Mouse (Mus musculus): ENCODE measurements around the gene Chrna1. TPM values are rescaled to one million over a fixed set of nuclear protein-coding genes. Genes with fewer than 3 reads are reported as not detected.

The Chrna1 gene
- polyA plus RNA-seq (2016; fragmentation: Nextera tagmentation; extraction: Ambion mirVana): 2.3 and 3.9 TPM in 2 replicates

DNA sequence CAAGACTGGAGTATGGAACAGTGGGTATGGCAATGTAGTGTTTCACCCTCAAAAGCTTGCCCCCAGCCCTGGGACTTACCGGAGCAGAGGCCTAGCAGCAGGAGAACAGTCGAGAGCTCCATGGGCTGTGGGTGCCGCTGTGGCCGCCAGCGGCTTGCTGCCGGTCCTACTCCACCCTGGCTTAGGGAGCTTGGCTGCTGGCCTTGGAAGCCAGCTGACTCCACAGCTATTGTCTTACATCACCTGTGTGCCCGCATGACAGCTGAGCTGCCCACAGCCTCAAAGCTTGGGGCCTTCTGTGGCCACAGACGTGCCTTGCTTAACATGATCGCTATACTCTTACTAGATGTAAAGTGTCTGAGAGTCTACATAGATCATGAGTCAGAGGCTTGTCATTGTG lies at the start of gene Chrna1:
Gene Chrna1, minus strand, starts transcription at position 173 of the 400 bp plus-strand sequence.
- WGBS: 92% methylated on average over 9 of the region's 9 CpGs
- peaks cover 11% of the 10 kb centered on the region for H3K4me1 ChIP-seq
- no peak within 1 kb of the TSS for H3K4me3 ChIP-seq
- no peaks in the 10 kb centered on the region for H3K36me3 ChIP-seq
- no peak for DNase-seq (ENCODE audit: low spot score)
- 0 out of 2 replicates have a peak, but pooled peaks cover 4% of the 10 kb centered on the region for H3K27me3 ChIP-seq (ENCODE audit: low read depth, poor library complexity, severe bottlenecking)
- H3K27ac ChIP-seq: peak within 1 kb of the TSS; percentile 1; the same call in 1 of the 2 replicates
- no peaks in the 10 kb centered on the region for H3K9me3 ChIP-seq (replicated peaks)

DNA sequence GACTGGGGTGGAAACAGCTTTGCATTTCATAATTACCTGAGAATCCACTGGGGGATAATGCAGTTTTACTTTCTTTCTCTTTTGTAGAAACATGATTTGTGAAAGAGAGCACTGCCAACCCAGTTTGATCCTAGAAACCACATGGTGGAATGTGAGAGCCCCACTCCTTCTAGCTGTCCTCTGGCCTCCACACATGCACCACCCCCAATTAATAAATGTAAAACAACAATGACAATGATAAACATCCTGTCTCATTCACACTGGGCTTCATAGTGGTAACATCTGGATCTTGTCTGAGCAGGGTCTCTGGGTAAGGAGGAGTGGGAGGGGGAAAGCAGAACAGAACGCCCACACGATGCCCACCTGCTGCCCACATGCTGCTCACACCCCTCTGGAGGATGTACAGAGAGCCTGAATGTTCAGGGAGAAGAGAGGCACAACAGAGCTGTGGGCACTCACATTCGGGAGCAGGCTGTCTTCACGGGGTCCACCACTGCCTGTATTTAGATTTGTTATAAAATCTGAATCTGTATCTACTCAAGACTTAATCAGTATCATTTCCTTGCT lies 38.4 kb upstream of the Chrna1 start:
- H3K4me1 ChIP-seq: peaks cover 22% of the 10 kb centered on the region

DNA sequence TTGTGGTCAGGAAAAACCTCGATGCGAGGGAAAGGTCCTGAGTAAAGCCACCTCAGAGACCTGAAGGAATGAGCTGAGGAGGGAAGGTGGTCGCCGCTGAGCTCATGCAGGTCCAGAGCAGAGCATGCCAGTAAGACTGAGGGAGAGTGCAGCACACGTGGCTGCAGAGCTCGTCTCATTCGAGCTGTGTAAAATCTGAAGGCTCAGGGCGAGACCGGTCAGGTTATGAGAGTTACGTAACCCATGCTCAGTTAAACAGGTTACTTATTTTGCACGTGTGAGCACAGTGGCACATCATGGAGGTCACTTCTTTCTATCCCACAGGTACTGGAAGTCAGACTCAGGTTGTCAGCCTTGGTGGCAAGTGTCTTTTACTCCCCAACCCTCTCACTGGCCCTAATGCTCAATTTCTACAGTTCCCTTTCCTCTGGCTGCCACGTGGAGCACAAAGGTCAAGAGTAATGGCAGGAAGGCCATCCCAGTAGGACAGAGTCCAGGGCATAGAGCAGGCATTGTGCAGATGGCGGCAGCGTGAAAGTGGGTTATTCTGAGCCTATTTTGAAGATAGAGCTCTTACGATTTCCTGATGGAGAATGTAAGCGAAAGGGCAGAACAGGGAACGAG lies 36.4 kb upstream of the Chrna1 start:
- Histone ChIP-seq H3K9me3 (replicated peaks) (no peaks in the 10 kb centered on the region), H3K27me3 (ENCODE audit: low read depth, poor library complexity, severe bottlenecking) (no peaks in the 10 kb centered on the region), H3K4me1 (peaks cover 22% of the 10 kb centered on the region), H3K27ac (0 out of 2 replicates have a peak overlapping the region, but pooled peaks have one; percentile 47), H3K4me3 (no peak overlapping the region), H3K36me3 (peaks cover 67% of the 10 kb centered on the region)
- DNase-seq (ENCODE audit: low spot score): no peak
- 86% methylated on average over 17 of the region's 17 CpGs for WGBS

More for the DNA sequence above, 38.4 kb upstream of the Chrna1 start:
- H3K36me3 ChIP-seq: peaks cover 69% of the 10 kb centered on the region
- no peak overlapping the region; the same call in 1 of the 2 replicates for H3K27ac ChIP-seq
- DNase-seq (ENCODE audit: low spot score): no peak
- no peaks in the 10 kb centered on the region for H3K27me3 ChIP-seq (ENCODE audit: low read depth, poor library complexity, severe bottlenecking)
- H3K4me3 ChIP-seq: no peak overlapping the region
- no peaks in the 10 kb centered on the region for H3K9me3 ChIP-seq (replicated peaks)
- 64% methylated on average over 4 of the region's 4 CpGs for WGBS

DNA sequence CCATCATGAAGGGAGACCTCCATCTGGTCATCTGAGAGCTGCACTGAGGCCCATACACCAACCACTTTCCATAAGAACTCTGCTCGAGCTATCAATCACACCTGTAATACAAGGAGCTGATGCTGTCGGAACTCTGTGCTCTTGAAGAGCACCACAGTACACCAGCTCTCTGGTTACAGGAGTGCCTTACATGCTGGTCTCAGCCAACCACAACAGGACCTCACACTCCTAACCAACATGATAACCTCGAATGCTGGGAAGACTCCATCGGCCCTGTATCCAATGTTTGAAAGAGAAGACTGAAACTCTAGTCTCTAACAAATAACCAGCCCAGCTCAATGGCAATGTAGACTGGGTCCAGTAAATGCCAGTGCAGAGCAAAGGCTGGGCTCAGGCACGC lies 35.3 kb upstream of the Chrna1 start:
- Histone ChIP-seq H3K9me3 (replicated peaks) (no peaks in the 10 kb centered on the region), H3K36me3 (peaks cover 67% of the 10 kb centered on the region), H3K27ac (no peak overlapping the region), H3K4me1 (peaks cover 22% of the 10 kb centered on the region), H3K4me3 (no peak overlapping the region), H3K27me3 (ENCODE audit: low read depth, poor library complexity, severe bottlenecking) (no peaks in the 10 kb centered on the region)
- 85% methylated on average over 5 of the region's 5 CpGs for WGBS
- DNase-seq (ENCODE audit: low spot score): peak; percentile 23

DNA sequence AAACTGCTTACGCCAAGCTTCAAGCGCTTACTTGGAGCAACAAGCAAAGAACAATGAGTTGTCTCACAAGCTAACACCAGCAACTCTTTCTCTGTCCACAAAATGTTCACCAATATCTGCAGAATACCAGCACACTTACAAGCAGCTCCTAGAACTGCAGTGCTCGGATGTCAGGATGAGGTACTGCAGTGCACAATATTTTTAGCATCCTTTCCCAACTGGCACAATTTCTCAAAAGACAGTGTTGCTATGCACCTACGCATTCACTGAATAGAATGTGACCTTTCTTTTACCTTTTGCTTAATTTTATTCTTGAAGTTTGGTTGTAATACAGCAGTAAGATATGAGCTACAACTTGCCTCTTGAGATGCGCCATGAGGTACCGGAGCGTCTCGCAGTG lies 34.2 kb upstream of the Chrna1 start:
- peaks cover 73% of the 10 kb centered on the region for H3K36me3 ChIP-seq
- H3K4me1 ChIP-seq: peaks cover 18% of the 10 kb centered on the region
- WGBS: 96% methylated on average over 8 of the region's 8 CpGs
- no peak overlapping the region for H3K4me3 ChIP-seq
- DNase-seq (ENCODE audit: low spot score): peak; percentile 3
- no peaks in the 10 kb centered on the region for H3K9me3 ChIP-seq (replicated peaks)
- H3K27ac ChIP-seq: no peak overlapping the region
- no peaks in the 10 kb centered on the region for H3K27me3 ChIP-seq (ENCODE audit: low read depth, poor library complexity, severe bottlenecking)

DNA sequence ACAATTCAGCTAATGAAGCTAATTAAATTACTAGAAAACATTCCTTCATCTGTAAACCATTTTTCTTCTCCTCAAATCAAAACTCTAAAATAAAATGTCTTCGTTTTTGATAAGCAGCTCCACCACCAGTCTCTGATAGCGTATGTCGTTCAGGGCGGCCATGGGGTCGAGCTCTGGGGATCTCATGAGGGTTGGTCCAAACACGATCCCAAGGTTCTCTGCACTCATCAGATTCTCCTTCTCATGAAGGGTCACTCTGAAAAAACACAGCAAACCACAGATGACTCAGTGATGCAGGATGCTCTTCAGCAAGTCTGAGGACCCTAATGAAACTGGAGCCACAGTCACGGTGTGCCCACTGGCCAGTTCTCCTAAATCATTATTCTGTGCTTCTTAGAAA lies 32.8 kb upstream of the Chrna1 start:
- no peak for DNase-seq (ENCODE audit: low spot score)
- H3K36me3 ChIP-seq: peaks cover 68% of the 10 kb centered on the region
- no peak overlapping the region for H3K4me3 ChIP-seq
- H3K4me1 ChIP-seq: peaks cover 20% of the 10 kb centered on the region
- no peaks in the 10 kb centered on the region for H3K9me3 ChIP-seq (replicated peaks)
- 93% methylated on average over 7 of the region's 7 CpGs for WGBS
- H3K27me3 ChIP-seq (ENCODE audit: low read depth, poor library complexity, severe bottlenecking): no peaks in the 10 kb centered on the region
- H3K27ac ChIP-seq: no peak overlapping the region

DNA sequence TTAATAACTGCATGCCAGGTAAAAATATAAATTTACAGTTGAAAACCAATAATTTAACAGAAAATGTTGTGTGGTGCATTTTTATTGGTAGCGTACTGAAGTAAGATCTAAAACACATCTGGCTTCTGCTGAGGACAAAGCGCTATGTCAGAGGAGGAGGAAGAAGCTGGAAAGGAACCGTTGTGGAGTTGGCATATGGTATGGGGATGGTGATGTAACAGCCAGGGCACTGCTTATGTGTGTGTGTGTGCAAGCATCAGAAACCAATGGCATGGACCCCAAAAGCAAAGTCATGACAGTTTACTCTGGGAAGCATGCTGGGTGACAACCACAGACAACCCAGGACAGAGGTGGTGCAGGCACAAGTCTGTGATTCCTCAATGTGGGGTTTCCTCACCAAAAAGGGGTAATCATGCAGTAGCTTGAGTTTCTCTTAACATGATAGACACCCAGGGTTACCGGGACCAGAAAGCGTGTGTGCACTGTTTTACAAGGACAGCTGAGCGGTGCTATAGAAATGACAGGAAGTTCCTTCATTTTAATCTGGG lies 32.3 kb upstream of the Chrna1 start:
- DNase-seq (ENCODE audit: low spot score): no peak
- 94% methylated on average over 6 of the region's 6 CpGs for WGBS
- Histone ChIP-seq H3K9me3 (replicated peaks) (no peaks in the 10 kb centered on the region), H3K4me1 (peaks cover 25% of the 10 kb centered on the region), H3K27ac (no peak overlapping the region), H3K4me3 (no peak overlapping the region), H3K36me3 (peaks cover 63% of the 10 kb centered on the region), H3K27me3 (ENCODE audit: low read depth, poor library complexity, severe bottlenecking) (no peaks in the 10 kb centered on the region)

DNA sequence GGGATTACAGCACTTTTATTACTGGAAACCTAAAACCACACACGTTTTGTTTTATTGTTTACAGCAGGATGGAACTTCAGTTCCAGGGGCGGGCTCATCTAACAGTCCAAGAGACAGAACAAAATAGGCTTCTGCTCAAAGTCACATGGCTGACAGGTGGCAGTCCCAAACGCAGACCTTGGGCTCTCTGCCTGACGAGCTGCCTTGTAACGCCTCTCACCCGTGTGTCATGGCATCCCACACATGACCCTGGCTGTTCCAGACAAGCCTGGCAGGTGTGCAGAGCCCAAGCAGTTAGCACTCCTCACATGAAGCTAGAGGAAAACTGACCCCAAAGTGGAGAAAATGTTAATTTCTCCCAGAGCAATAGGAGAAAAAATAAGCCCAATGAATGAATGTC lies 31.7 kb upstream of the Chrna1 start:
- Histone ChIP-seq H3K9me3 (replicated peaks) (no peaks in the 10 kb centered on the region), H3K4me3 (no peak overlapping the region), H3K4me1 (peaks cover 31% of the 10 kb centered on the region), H3K36me3 (peaks cover 59% of the 10 kb centered on the region), H3K27me3 (ENCODE audit: low read depth, poor library complexity, severe bottlenecking) (no peaks in the 10 kb centered on the region), H3K27ac (no peak overlapping the region)
- DNase-seq (ENCODE audit: low spot score): no peak
- 73% methylated on average over 6 of the region's 6 CpGs for WGBS

DNA sequence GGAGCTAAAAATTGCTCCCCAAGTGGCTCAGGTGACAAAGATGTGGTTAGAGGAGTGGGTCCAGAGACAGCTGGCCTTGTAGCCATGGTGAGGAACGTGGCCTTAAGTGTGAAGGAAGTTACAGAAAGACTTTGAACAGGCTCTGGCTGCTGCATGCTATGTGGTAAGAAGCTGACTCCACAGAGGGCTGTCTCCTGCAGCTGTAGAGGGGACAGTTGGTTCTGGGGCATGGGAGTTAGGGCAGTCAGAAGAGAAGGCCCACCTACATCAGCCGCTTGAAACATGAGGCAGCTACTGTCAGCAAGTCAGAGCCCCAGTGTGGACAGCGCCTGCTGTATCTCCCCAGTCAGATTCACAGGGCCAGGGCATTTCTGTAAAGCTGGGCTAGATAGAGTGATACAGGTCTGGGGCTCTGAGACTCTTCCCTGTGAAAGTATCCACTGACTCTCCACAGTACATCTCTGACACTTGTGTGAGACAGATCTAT lies 29.6 kb upstream of the Chrna1 start:
- 93% methylated on average over 3 of the region's 3 CpGs for WGBS
- no peak for DNase-seq (ENCODE audit: low spot score)

DNA sequence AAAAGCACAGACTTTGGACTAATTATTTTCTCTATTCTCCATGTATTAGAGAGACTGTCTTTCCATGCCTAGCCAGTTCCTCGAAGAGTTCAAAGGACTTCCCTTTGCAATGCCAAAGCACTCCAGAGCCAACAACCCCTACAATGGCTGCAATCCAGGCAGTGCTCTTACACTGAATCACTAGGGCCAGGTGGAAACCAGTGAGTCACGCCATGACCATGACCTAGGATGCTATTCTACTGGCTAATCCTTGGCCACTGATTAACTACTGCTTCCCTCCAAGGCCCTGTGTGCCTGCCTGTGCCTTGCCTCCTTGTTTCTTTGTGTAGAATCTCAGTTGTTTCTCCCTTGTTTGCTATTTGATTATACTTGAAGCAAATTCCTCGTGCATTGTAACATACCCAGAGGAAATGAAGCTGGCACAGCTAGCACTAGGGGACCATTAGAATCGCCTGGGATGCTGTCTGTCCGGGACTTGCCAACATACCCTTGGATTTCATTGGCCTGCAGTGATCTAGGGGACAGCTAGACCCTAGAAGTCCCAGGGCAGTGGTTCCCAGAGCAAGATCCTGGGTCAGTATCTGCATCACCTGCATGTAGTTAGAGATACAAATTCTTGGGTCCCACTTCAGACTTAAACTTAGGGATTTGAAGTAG lies 29.1 kb upstream of the Chrna1 start:
- Histone ChIP-seq H3K27me3 (ENCODE audit: low read depth, poor library complexity, severe bottlenecking) (no peaks in the 10 kb centered on the region), H3K4me1 (peaks cover 37% of the 10 kb centered on the region), H3K4me3 (no peak overlapping the region), H3K27ac (peak overlapping the region; percentile 5; the same call in 1 of the 2 replicates), H3K9me3 (replicated peaks) (no peaks in the 10 kb centered on the region), H3K36me3 (peaks cover 39% of the 10 kb centered on the region)
- no peak for DNase-seq (ENCODE audit: low spot score)
- WGBS: 90% methylated on average over 5 of the region's 5 CpGs

More for the DNA sequence above, 29.6 kb upstream of the Chrna1 start:
- Histone ChIP-seq H3K27me3 (ENCODE audit: low read depth, poor library complexity, severe bottlenecking) (no peaks in the 10 kb centered on the region), H3K4me1 (peaks cover 34% of the 10 kb centered on the region), H3K9me3 (replicated peaks) (no peaks in the 10 kb centered on the region), H3K27ac (no peak overlapping the region), H3K36me3 (peaks cover 45% of the 10 kb centered on the region), H3K4me3 (no peak overlapping the region)

DNA sequence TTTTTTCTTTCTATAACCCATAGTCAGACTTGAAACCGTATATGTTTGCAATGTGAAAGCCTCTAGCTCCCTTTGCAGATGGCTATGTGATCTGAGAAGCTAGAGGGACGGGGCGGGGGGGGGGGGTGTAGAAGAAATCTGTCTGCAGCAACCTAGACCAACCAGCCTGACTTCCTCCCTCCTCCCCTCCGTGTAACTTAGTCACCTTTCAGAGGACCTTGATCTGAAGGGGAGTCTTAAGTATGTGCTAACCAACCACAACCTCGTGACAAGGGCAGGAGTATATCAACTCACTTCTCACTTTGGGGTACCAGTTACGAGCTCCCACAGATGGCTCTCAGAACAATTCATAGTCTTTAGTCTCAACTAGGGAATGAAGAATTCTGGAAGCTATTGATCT lies 28.3 kb upstream of the Chrna1 start:
- H3K9me3 ChIP-seq (replicated peaks): no peaks in the 10 kb centered on the region
- peaks cover 32% of the 10 kb centered on the region for H3K36me3 ChIP-seq
- no peak for DNase-seq (ENCODE audit: low spot score)
- H3K27ac ChIP-seq: peak overlapping the region; percentile 79
- no peak overlapping the region for H3K4me3 ChIP-seq
- H3K4me1 ChIP-seq: peaks cover 39% of the 10 kb centered on the region
- H3K27me3 ChIP-seq (ENCODE audit: low read depth, poor library complexity, severe bottlenecking): no peaks in the 10 kb centered on the region
- WGBS: 73% methylated on average over 6 of the region's 6 CpGs

DNA sequence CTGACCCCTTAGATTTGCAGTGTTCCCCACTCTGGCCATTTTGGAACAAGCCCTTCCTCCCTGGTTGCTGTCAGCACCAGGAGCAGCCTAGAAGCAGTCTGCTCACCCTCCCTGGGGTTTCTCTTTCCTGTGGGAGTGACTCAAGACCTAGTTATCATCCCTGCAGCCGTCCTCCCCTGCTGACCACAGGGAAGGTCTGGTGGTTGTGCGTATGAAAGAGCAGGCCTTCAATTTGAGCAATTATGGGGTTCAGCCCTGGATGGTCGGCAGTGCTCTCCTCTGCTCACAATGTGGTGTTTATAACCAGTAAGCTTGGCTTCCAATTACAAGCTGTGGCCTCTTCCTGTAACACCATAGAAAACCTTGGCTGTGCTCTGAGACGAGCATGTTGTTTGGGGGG lies 27.5 kb upstream of the Chrna1 start:
- peaks cover 39% of the 10 kb centered on the region for H3K4me1 ChIP-seq
- H3K36me3 ChIP-seq: peaks cover 25% of the 10 kb centered on the region
- H3K27ac ChIP-seq: peak overlapping the region; percentile 79
- no peak for DNase-seq (ENCODE audit: low spot score)
- H3K9me3 ChIP-seq (replicated peaks): no peaks in the 10 kb centered on the region
- H3K27me3 ChIP-seq (ENCODE audit: low read depth, poor library complexity, severe bottlenecking): no peaks in the 10 kb centered on the region
- 23% methylated on average over 4 of the region's 4 CpGs for WGBS
- no peak overlapping the region for H3K4me3 ChIP-seq

DNA sequence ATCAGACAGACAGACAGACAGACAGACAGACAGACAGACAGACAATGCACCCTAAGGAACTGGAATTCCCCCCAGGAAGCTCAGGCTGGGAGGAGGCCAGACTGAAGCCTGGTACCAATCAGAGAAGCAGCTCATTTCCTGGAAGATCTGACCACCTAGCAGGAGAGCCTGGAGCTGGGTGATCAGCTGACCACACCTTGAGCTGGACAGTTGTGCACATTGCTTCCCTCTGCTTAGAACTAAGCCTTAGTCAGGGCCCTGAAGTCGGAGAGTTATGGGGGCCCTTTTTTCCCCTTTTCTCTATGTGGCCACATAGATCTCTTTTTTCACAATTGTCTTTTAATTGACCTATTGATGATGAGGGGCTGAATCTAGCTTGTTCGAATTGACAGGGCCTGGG lies 27.0 kb upstream of the Chrna1 start:
- WGBS: 72% methylated on average over 2 of the region's 2 CpGs
- DNase-seq (ENCODE audit: low spot score): no peak
- H3K4me3 ChIP-seq: no peak overlapping the region
- H3K27ac ChIP-seq: peak overlapping the region; percentile 79
- no peaks in the 10 kb centered on the region for H3K27me3 ChIP-seq (ENCODE audit: low read depth, poor library complexity, severe bottlenecking)
- H3K4me1 ChIP-seq: peaks cover 39% of the 10 kb centered on the region
- no peaks in the 10 kb centered on the region for H3K9me3 ChIP-seq (replicated peaks)
- peaks cover 20% of the 10 kb centered on the region; the same call in 1 of the 2 replicates for H3K36me3 ChIP-seq

Measured in limb, embryonic 10.5 days (tissue).